Mouse (Mus musculus) erythroblast, embryonic 14.5 days (primary cell): ENCODE measurements around the gene Ubqln4.

ENCODE experiments used
- GATA1 ChIP-seq: IDR thresholded peaks from 2 replicates; pipeline ENCODE4 v1.6.1; 2012; ENCODE audit warnings: low read length, inconsistent platforms, mixed read lengths
- TAL1 ChIP-seq: IDR thresholded peaks from 3 replicates; pipeline ENCODE4 v1.6.1; 2012; ENCODE audit warnings: low read length, inconsistent platforms, mixed read lengths

GRCm38 (mm10) chr3:88591044-88591443, 37.5 kb downstream of the Ubqln4 start:
- TF ChIP-seq TAL1 (no peak), GATA1 (no peak)
